In the genomic region with DNA sequence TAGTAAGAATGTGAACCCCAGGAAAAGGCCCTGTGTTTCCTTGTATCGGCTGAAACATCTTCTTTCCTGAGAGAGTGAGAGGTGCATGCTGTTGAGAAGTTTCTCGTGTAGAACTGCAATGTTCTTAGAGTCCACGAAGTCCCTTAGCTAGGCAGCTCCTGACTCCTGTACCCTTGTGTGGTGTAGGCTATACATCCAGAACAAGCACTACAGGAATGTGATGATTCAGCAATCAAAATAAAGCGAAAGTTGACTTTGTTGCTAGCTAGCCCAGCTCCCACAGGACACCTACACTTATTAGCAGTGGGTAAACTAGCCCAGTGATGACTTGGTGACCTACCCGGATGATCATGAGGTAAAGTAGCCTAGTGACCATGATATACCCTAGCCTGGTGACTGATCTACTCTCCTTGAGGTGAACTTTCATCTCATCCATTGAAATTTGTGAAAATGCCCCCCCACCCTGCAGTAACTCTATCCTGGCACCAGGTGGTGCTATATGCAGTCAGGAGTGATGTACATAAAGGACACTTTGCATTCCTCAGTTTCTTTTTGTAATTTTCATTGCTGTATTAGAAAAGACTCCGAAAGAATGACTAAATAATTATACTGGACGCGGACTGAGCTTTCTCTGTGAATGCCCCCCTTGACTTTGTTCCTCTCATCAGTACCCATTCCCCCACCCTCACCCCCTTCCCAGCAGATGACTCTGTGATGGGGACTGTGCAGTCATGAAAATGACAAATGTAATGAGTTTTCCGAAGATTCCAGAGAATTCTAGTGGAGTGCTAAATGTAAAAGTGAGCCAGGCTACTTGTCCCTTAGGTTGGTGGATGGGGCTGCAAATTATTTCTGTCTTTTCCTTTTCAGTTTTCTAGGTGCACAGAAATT, we compare ENCODE assay signal across 8 mouse cellular contexts.
DNase-seq lines count a peak whose midpoint lies in the region; ATAC-seq lines count a peak whose summit lies in the region.

No protein-coding gene starts in this region.

- H3K27me3 ChIP-seq in intestine, embryonic 14.5 days (replicated peaks; ENCODE audit: control insufficient read depth, insufficient read depth, low read length): no peaks in the 10 kb centered on the region
- no peaks in the 10 kb centered on the region for H3K27me3 ChIP-seq in intestine, embryonic 16.5 days (replicated peaks; ENCODE audit: control insufficient read depth, insufficient read depth, low read length)
- H3K27me3 ChIP-seq in hindbrain, embryonic 12.5 days: no peaks in the 10 kb centered on the region
- 0 out of 2 replicates have a peak, but pooled peaks cover 2% of the 10 kb centered on the region for H3K27me3 ChIP-seq in midbrain, embryonic 13.5 days

- H3K4me3 ChIP-seq in intestine, embryonic 14.5 days (ENCODE audit: low read depth, low read length): no peak overlapping the region
- no peak overlapping the region for H3K4me3 ChIP-seq in intestine, embryonic 16.5 days (ENCODE audit: low read length)
- H3K4me3 ChIP-seq in hindbrain, embryonic 12.5 days: no peak overlapping the region
- H3K4me3 ChIP-seq in midbrain, embryonic 13.5 days (replicated peaks): no peak overlapping the region

- no peak for ATAC-seq in intestine, embryonic 14.5 days (replicated peaks; ENCODE audit: low FRiP score, low TSS enrichment, low read depth)
- ATAC-seq in intestine, embryonic 16.5 days: no peak
- peak; percentile 70 for ATAC-seq in hindbrain, embryonic 12.5 days (ENCODE audit: low FRiP score)
- ATAC-seq in midbrain, embryonic 13.5 days: peak; percentile 71

- no peak overlapping the region for H3K4me2 ChIP-seq in intestine, embryonic 14.5 days (ENCODE audit: low read length)
- no peak overlapping the region for H3K4me2 ChIP-seq in intestine, embryonic 16.5 days (ENCODE audit: low read depth, low read length)
- H3K4me2 ChIP-seq in hindbrain, embryonic 12.5 days (replicated peaks): no peak overlapping the region
- H3K4me2 ChIP-seq in midbrain, embryonic 13.5 days (replicated peaks): no peak overlapping the region

- H3K9ac ChIP-seq in intestine, embryonic 14.5 days (ENCODE audit: low read length): no peak overlapping the region
- H3K9ac ChIP-seq in intestine, embryonic 16.5 days (ENCODE audit: low read depth, low read length): no peak overlapping the region
- H3K9ac ChIP-seq in hindbrain, embryonic 12.5 days: no peak overlapping the region
- H3K9ac ChIP-seq in midbrain, embryonic 13.5 days (replicated peaks): no peak overlapping the region

- no peaks in the 10 kb centered on the region for H3K9me3 ChIP-seq in intestine, embryonic 14.5 days (ENCODE audit: control insufficient read depth, low read length)
- no peaks in the 10 kb centered on the region for H3K9me3 ChIP-seq in intestine, embryonic 16.5 days (ENCODE audit: control insufficient read depth, low read length)
- H3K9me3 ChIP-seq in hindbrain, embryonic 12.5 days (replicated peaks): no peaks in the 10 kb centered on the region
- no peaks in the 10 kb centered on the region for H3K9me3 ChIP-seq in midbrain, embryonic 13.5 days

- intact Hi-C loops in left cerebral cortex, postnatal 4 days (cut with DNase I): no loop called here

- H3K4me1 ChIP-seq in intestine, embryonic 14.5 days (replicated peaks; ENCODE audit: control insufficient read depth, insufficient read depth, low read length): no peaks in the 10 kb centered on the region
- no peaks in the 10 kb centered on the region for H3K4me1 ChIP-seq in intestine, embryonic 16.5 days (ENCODE audit: control insufficient read depth, insufficient read depth, low read length)
- no peaks in the 10 kb centered on the region for H3K4me1 ChIP-seq in hindbrain, embryonic 12.5 days
- no peaks in the 10 kb centered on the region for H3K4me1 ChIP-seq in midbrain, embryonic 13.5 days (replicated peaks)

- peak; percentile 84 for DNase-seq in intestine, embryonic 14.5 days (ENCODE audit: low spot score)
- peak; percentile 67 for DNase-seq in NIH3T3 (ENCODE audit: low read depth)
- DNase-seq in embryo, embryonic 10.5 days (ENCODE audit: low spot score): peak; percentile 82
- peak; percentile 24 for DNase-seq in left cerebral cortex, postnatal 4 days
- DNase-seq in thymus, postnatal 25 days: peak; percentile 41

- no peak overlapping the region for H3K27ac ChIP-seq in intestine, embryonic 14.5 days (ENCODE audit: low read depth)
- H3K27ac ChIP-seq in intestine, embryonic 16.5 days (ENCODE audit: low read length): no peak overlapping the region
- H3K27ac ChIP-seq in hindbrain, embryonic 12.5 days: no peak overlapping the region
- H3K27ac ChIP-seq in midbrain, embryonic 13.5 days: no peak overlapping the region

- 51% methylated on average over 9 of the region's 9 CpGs for WGBS in intestine, embryonic 14.5 days
- WGBS in intestine, embryonic 16.5 days: 52% methylated on average over 9 of the region's 9 CpGs
- WGBS in hindbrain, embryonic 12.5 days: 54% methylated on average over 9 of the region's 9 CpGs
- WGBS in midbrain, embryonic 13.5 days: 52% methylated on average over 9 of the region's 9 CpGs

- H3K36me3 ChIP-seq in intestine, embryonic 14.5 days (ENCODE audit: control insufficient read depth, insufficient read depth, low read length): no peaks in the 10 kb centered on the region
- no peaks in the 10 kb centered on the region for H3K36me3 ChIP-seq in intestine, embryonic 16.5 days (ENCODE audit: control insufficient read depth, insufficient read depth, low read length)
- H3K36me3 ChIP-seq in hindbrain, embryonic 12.5 days: no peaks in the 10 kb centered on the region
- H3K36me3 ChIP-seq in midbrain, embryonic 13.5 days: no peaks in the 10 kb centered on the region

Comparison
In these comparisons a context has a peak if more than half of its experiments do, and no peak if none do; other contexts are left out.
1. ATAC-seq: peak in hindbrain, embryonic 12.5 days (single experiment) and midbrain, embryonic 13.5 days (single experiment); none in intestine, embryonic 14.5 days (single experiment) and intestine, embryonic 16.5 days (single experiment).
2. DNase-seq: peak in every context shown above with its lines; median percentile 84 in intestine, embryonic 14.5 days; 82 in embryo, embryonic 10.5 days; 67 in NIH3T3; 41 in thymus, postnatal 25 days; 24 in left cerebral cortex, postnatal 4 days.